Mouse (Mus musculus) heart, postnatal 0 days (tissue): ENCODE results near the gene Josd2.

Experiments used
- CTCF ChIP-seq: IDR thresholded peaks from 2 replicates; pipeline ENCODE4 v1.5.1; 2016; ENCODE audit warnings: antibody characterized with exemption, control low read depth, low read depth
- EP300 ChIP-seq: IDR thresholded peaks from 2 replicates; pipeline ENCODE4 v1.6.1; 2016; ENCODE audit warnings: antibody characterized with exemption, low read depth

DNA sequence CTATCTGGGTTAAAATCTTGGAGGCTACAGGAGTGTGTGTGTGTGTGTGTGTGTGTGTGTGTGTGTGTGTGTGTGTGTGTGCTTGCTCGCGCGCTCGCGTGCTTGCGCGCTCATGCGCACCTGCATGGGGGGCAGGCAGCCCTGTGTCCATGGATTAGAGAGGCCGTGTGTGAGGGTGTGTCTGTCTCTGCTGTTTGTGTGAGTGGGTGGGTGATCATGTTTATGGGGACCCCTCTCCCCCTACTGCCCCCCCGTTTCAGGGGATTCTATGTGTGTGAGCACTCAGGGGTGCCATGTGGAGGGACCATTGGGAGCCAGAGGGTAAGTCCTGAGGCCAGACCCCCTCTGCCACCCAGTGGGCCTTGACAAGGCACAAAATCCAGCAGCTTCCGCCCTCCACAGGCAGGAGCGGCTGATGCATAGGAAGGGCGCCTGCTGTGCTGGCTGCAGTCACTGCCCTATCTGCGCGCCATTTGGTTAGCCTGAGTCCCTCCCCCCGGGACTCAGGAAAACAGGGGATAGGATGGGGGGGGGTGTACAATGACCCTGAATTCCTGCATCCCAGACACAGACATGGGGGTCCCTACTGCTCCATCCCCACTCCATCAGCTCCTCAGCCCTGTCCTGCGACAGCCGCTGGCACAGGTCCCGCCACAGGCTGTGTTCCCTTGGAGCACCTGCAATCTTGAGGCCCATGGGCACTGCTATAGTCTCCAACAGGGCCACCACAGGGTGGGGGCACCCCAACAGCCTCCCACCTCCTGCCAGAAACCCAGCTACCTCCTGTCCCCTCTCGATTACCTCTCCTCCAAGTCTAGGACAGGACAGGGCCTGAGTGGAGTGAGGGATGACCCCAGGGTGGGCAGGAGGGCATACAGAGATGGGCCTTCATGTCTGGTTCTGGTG, 24.3 kb upstream of the Josd2 start:
- TF ChIP-seq EP300: no peak
- TF ChIP-seq CTCF: peak; percentile 32; the same call in 1 of the 2 replicates
